Mouse (Mus musculus) lung, embryonic 15.5 days (tissue): ENCODE measurements at regions not wholly inside any gene's neighbourhood (a gene's known extent, or its start where the extent isn't known, plus 50 kb on each side); places are given as distances from the start of the nearest gene placed in this dataset.
"Not testable (repeated sequence)": the region's sequence is repeated elsewhere in the genome, so short reads cannot be mapped to it uniquely, and the experiment has no call there.

Experiments used
- ATAC-seq: fragments of 200-750 bp; cut with Nextera tagmentation; 2 replicates; pipeline ENCODE4 v1.8.0; 2017; ENCODE audit warnings: moderate number of reproducible peaks, borderline replicate concordance; ENCODE audit not compliant: low FRiP score, low TSS enrichment; ENCODE audit errors: extremely low read depth
- H3K27ac ChIP-seq: fragments of 300-500 bp; sonication (generic); 2 replicates; pipeline ENCODE4 v1.5.1; 2015; ENCODE audit warnings: moderate library complexity, mild to moderate bottlenecking, inconsistent platforms
- H3K27me3 ChIP-seq: fragments of 300-500 bp; sonication (generic); 2 replicates; pipeline ENCODE4 v1.6.1; 2015; ENCODE audit warnings: inconsistent platforms
- H3K36me3 ChIP-seq: fragments of 300-500 bp; sonication (generic); 2 replicates; pipeline ENCODE4 v1.6.1; 2015; ENCODE audit warnings: inconsistent platforms
- H3K4me1 ChIP-seq: fragments of 300-500 bp; sonication (generic); 2 replicates; pipeline ENCODE4 v1.6.1; 2015; ENCODE audit warnings: inconsistent platforms
- H3K4me2 ChIP-seq: fragments of 300-500 bp; sonication (generic); 2 replicates; pipeline ENCODE4 v1.6.1; 2015; ENCODE audit warnings: inconsistent platforms, mild to moderate bottlenecking, moderate library complexity
- H3K4me3 ChIP-seq: fragments of 300-500 bp; sonication (generic); 2 replicates; pipeline ENCODE4 v1.5.1; 2015; ENCODE audit warnings: mild to moderate bottlenecking, inconsistent platforms
- H3K9ac ChIP-seq: fragments of 300-500 bp; sonication (generic); 2 replicates; pipeline ENCODE4 v1.6.1; 2015; ENCODE audit warnings: inconsistent platforms
- H3K9me3 ChIP-seq: fragments of 300-500 bp; sonication (generic); 2 replicates; pipeline ENCODE4 v1.6.1; 2016; ENCODE audit warnings: inconsistent platforms
- WGBS: fragments of 180-500 bp; shearing (Covaris S2); methylation state at CpG from one replicate; pipeline ENCODE4 v1.1.7; 2015; 5-methylcytosine and 5-hydroxymethylcytosine counted together

DNA sequence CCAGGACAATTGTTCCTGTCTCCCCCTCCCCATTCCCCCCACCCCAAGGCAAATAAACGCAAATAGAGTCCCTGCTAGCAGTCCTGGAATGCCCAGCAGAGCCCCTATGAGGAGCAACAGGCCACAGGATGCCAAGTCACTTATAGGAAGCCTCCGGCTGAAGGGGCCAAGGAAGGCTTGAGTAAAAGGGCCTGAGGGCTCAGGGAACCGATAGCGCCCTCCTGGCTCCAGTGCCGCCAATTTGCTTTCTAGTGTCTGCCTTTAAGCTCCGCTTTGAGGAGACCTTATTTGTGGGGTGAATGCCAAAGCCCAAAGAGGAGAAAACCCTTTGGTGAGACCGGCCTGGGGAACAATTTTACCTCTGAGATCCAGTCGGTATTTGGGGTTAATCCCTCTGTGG is 156.2 kb upstream of the Hes1 start:
- no peak overlapping the region for H3K4me3 ChIP-seq
- ATAC-seq, result no peak
- no peaks in the 10 kb centered on the region for H3K27me3 ChIP-seq
- 36% methylated on average over 8 of the region's 8 CpGs for WGBS
- H3K9ac ChIP-seq, result no peak overlapping the region
- no peak overlapping the region for H3K4me2 ChIP-seq
- H3K4me1 ChIP-seq, result peaks cover 46% of the 10 kb centered on the region
- H3K36me3 ChIP-seq, result no peaks in the 10 kb centered on the region
- no peaks in the 10 kb centered on the region for H3K9me3 ChIP-seq
- H3K27ac ChIP-seq, result no peak overlapping the region

DNA sequence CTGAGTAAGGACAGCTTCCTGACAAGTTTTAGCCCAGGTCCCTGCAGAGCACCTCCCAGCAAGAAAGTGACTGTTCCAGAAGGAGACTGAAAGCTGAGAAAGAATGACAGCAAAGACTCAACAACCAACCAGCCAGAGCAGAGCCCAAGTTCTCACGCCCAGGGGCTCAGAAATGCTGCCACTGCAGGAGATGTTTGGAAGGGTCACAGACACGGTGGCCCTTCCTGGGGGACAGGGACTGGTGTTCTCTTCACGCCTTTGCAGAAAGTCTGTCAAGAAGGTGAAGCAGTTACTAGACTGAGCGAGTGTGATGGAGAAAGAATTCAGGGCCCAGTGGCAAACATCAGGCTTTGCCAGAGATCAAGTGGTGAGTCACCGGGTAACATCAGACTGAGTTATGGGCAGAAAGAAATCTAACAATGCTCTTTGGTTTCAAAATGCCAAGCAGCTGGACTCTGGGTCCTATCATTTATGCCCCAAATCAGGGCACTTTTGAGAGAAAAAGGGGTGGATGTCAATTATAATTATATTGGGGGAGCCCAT is 154.2 kb upstream of the Hes1 start:
- 43% methylated on average over 5 of the region's 5 CpGs for WGBS
- H3K4me1 ChIP-seq, result peaks cover 34% of the 10 kb centered on the region
- ATAC-seq, result no peak
- no peak overlapping the region for H3K4me2 ChIP-seq
- no peaks in the 10 kb centered on the region for H3K9me3 ChIP-seq
- no peak overlapping the region for H3K9ac ChIP-seq
- no peaks in the 10 kb centered on the region for H3K27me3 ChIP-seq
- H3K27ac ChIP-seq, result 0 out of 2 replicates have a peak overlapping the region, but pooled peaks have one; percentile 16
- no peak overlapping the region for H3K4me3 ChIP-seq
- H3K36me3 ChIP-seq, result no peaks in the 10 kb centered on the region

DNA sequence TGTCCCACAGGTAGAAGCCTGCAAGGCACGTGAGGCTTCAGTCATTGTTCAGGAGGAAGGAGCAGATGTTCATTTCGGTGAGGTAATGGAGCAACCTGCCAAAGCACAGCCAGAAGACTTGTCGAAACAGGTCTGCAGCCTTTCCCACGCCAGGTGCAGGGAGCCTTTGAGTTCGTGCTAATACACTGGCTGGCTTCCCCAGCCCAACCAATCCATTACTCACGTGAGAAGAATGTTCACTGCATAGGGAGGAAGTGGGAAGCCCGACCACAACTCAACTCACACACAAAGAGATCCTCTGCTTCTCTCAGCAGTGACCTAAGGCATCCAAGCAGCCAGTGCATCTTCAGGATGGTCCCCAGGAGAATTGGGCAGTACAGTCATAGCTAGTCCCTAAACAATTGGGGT is 153.0 kb upstream of the Hes1 start:
- Histone ChIP-seq H3K4me3 (no peak overlapping the region), H3K9me3 (no peaks in the 10 kb centered on the region), H3K36me3 (no peaks in the 10 kb centered on the region), H3K27ac (no peak overlapping the region), H3K27me3 (no peaks in the 10 kb centered on the region), H3K4me1 (peaks cover 34% of the 10 kb centered on the region), H3K9ac (no peak overlapping the region), H3K4me2 (no peak overlapping the region)
- 57% methylated on average over 7 of the region's 7 CpGs for WGBS
- ATAC-seq, result no peak

DNA sequence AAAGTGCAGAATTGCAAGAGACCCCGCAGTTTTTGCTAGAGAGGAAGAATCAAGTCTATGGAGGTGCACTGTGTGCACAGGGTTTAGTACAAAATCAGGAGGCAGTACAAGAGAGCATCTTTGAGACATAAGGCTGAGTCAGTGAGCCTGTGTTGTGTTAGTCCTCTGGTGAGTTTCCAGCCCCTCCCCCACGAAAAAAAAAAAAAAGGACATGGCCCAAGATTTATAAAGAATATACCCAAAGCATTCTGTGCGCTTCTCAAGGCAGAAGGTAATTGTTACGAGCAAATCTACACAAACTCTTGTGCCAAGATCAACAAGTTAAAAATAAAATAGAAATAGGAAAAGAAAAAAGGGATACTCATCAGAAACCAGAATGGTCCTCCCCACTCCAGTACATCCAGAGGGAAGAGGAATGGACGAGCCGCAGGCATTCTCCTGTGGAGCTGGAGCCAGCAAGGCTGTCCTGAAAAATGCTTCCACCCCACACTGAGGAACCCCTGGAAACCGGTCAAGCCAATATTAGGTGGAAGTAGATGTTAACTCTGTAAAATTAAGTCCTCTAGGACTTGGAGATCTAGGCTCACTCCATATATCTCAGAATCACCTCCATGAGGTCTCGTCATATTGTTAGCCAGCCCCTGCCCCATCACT is 150.7 kb upstream of the Hes1 start:
- ATAC-seq, result no peak
- H3K4me3 ChIP-seq, result no peak overlapping the region
- H3K4me1 ChIP-seq, result peaks cover 13% of the 10 kb centered on the region; the same call in 1 of the 2 replicates
- H3K27me3 ChIP-seq, result no peaks in the 10 kb centered on the region
- H3K9ac ChIP-seq, result no peak overlapping the region
- H3K4me2 ChIP-seq, result no peak overlapping the region
- 62% methylated on average over 8 of the region's 8 CpGs for WGBS
- H3K9me3 ChIP-seq, result no peaks in the 10 kb centered on the region
- no peak overlapping the region for H3K27ac ChIP-seq
- H3K36me3 ChIP-seq, result no peaks in the 10 kb centered on the region

DNA sequence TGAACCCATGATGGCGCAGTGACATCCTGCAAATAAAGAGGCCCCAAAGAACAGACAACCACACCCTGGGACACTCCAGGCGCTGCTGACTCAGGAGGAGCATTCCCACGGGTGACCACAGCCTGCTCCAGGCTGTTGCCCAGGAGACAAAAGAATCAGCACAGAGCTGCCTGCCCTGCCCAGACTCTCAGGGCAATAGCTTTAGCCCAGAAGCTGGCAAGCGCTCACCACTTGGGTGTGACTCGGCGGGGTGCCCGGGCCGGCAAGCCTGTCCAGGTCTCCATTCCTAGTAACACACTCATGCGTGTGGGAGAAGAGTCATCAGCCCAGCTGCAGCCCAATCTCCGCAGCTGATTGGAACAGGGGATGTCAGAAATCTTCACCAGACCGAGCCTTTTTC is 148.8 kb upstream of the Hes1 start:
- Histone ChIP-seq H3K4me2 (no peak overlapping the region), H3K4me3 (no peak overlapping the region), H3K9me3 (no peaks in the 10 kb centered on the region), H3K27ac (no peak overlapping the region), H3K36me3 (no peaks in the 10 kb centered on the region), H3K9ac (no peak overlapping the region), H3K4me1 (0 out of 2 replicates have a peak, but pooled peaks cover 4% of the 10 kb centered on the region), H3K27me3 (no peaks in the 10 kb centered on the region)
- peak; percentile 25; the same call in 1 of the 2 replicates for ATAC-seq
- 56% methylated on average over 11 of the region's 11 CpGs for WGBS

DNA sequence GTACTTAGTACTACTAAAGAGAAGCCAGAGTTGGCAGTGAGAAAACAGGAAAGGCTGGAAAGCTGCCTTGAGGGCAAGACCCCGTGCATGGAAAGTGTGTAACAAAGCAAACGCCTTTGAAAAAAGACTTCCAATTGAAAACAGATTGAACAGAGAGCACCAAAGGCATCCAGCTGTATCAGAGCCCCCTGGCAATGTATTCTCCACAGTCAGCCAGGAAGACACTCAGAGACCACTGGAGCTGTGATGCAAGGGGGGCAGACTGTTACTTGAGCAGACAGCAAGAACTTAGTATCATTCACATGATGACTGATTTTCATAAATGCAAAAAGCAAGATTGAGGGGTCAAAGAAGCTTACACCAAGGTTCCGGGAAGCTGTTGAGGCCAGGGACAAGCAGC is 146.2 kb upstream of the Hes1 start:
- H3K4me3 ChIP-seq, result no peak overlapping the region
- H3K27me3 ChIP-seq, result no peaks in the 10 kb centered on the region
- no peak overlapping the region for H3K9ac ChIP-seq
- no peak for ATAC-seq
- H3K36me3 ChIP-seq, result no peaks in the 10 kb centered on the region
- H3K9me3 ChIP-seq, result no peaks in the 10 kb centered on the region
- H3K27ac ChIP-seq, result no peak overlapping the region
- H3K4me2 ChIP-seq, result no peak overlapping the region
- 0 out of 2 replicates have a peak, but pooled peaks cover 3% of the 10 kb centered on the region for H3K4me1 ChIP-seq
- 52% methylated on average over 3 of the region's 3 CpGs for WGBS

DNA sequence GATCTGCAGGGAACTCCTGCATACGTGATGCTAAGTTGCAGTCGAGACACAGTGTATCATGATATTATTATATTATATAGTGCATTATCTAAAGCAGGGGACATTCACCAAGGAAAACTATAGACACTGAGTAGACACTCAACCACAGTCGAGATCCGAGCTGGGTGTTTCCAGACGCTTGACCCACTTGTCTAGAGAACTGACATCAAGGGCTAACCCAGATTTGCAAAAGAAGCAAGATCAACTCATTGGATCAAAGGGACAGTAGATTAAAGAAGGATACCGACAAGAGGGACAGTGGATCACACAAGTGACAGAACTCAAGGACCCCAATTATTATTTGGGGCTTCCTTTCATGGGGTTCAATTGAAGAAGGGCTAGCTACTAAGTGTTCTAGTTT is 145.8 kb upstream of the Hes1 start:
- H3K4me1 ChIP-seq, result 0 out of 2 replicates have a peak, but pooled peaks cover 3% of the 10 kb centered on the region
- no peak overlapping the region for H3K9ac ChIP-seq
- no peak overlapping the region for H3K4me3 ChIP-seq
- 81% methylated on average over 6 of the region's 6 CpGs for WGBS
- H3K27ac ChIP-seq, result no peak overlapping the region
- no peaks in the 10 kb centered on the region for H3K9me3 ChIP-seq
- H3K36me3 ChIP-seq, result no peaks in the 10 kb centered on the region
- no peak overlapping the region for H3K4me2 ChIP-seq
- H3K27me3 ChIP-seq, result no peaks in the 10 kb centered on the region
- no peak for ATAC-seq

DNA sequence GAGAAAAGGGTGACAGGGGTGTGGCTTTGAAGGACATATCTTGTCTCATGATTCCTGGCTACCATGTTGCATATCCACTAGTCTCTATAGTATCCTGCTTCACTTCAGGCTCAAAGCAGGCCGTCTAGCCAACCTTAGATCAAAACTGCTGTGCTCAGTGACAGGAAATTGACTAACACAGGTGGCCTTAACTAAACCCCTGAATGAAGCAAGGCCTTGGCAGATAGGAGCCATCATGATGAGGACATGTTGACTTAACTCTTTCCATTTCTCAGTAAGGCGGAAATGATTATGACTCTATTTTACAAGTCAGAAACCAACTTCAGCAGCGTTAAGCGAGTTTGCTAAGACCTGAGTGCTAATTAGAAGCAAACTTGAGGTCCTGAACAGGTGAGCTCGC is 143.2 kb upstream of the Hes1 start:
- no peaks in the 10 kb centered on the region for H3K4me1 ChIP-seq
- WGBS, result 62% methylated on average over 5 of the region's 5 CpGs
- H3K27me3 ChIP-seq, result no peaks in the 10 kb centered on the region
- H3K9me3 ChIP-seq, result no peaks in the 10 kb centered on the region
- no peak overlapping the region for H3K4me2 ChIP-seq
- H3K9ac ChIP-seq, result no peak overlapping the region
- no peaks in the 10 kb centered on the region for H3K36me3 ChIP-seq
- no peak overlapping the region for H3K4me3 ChIP-seq
- no peak overlapping the region for H3K27ac ChIP-seq
- no peak for ATAC-seq

DNA sequence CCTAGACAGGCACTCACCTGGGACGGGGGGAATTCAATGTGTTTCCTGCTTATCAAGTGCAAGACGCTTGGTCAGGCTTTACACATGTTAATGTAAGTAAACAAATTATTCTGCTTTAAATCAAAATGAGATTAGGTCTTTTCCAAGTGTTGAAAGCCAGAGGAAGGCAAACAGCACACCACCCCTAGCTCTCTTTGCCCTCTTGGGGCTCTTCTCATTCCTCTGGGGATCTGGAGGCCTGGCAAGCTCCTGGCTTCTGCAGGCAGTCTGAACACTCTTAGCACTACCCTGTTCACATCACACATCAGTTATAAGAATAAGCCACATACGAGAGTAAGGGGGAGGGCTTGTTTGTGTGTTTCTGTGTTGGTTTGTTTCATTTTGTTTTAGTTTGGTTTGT is 142.8 kb upstream of the Hes1 start:
- H3K9me3 ChIP-seq, result no peaks in the 10 kb centered on the region
- 40% methylated on average over 3 of the region's 3 CpGs for WGBS
- ATAC-seq, result no peak
- H3K4me2 ChIP-seq, result no peak overlapping the region
- no peaks in the 10 kb centered on the region for H3K36me3 ChIP-seq
- no peaks in the 10 kb centered on the region for H3K27me3 ChIP-seq
- H3K4me1 ChIP-seq, result no peaks in the 10 kb centered on the region
- H3K4me3 ChIP-seq, result no peak overlapping the region
- no peak overlapping the region for H3K9ac ChIP-seq
- no peak overlapping the region for H3K27ac ChIP-seq

DNA sequence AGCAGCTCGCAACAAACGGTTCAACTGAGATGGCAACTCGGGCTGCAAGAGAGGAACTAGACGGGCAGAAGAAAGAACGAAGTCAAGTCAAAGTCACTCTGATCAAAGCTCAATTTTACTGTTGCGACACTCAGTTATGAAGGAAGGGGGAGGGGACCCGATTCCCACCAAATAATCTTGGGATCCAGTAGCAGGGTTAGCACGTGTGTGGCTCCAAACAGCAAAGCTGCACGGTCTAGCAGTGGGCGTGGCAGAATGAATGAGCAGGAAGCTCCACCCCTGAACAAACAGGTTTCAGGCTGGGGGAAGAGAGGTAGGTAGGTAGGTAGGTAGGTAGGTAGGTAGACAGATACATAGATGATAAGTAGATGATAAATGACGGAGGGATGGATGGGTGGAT is 136.9 kb upstream of the Hes1 start:
- H3K4me1 ChIP-seq, H3K4me2 ChIP-seq, H3K4me3 ChIP-seq, H3K9me3 ChIP-seq, H3K9ac ChIP-seq, H3K27ac ChIP-seq, H3K36me3 ChIP-seq, H3K27me3 ChIP-seq, ATAC-seq: not testable (repeated sequence)
- WGBS, result 86% methylated on average over 11 of the region's 11 CpGs

DNA sequence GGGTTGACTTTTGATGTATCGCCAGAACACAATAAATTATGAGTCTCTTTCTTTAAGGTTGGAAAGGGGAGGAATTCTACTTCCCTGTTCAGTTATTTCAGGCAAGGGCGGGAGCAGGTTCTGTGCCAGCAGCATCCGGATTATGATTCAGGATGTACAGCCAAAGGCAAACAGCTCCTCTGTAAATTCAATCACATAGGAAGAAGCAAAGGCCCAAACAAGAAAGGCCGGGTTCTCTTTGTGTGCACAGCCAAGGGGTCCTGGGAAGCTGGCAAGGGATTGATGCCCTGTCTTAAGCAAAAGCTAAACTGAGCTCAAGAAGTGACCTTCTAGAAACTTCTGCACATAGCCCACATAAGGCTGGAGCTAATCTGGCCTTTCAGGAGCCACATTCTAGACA is 135.9 kb upstream of the Hes1 start:
- no peak for ATAC-seq
- Histone ChIP-seq H3K27ac (no peak overlapping the region), H3K4me2 (no peak overlapping the region), H3K9me3 (no peaks in the 10 kb centered on the region), H3K4me1 (no peaks in the 10 kb centered on the region), H3K4me3 (no peak overlapping the region), H3K36me3 (no peaks in the 10 kb centered on the region), H3K27me3 (no peaks in the 10 kb centered on the region), H3K9ac (no peak overlapping the region)
- WGBS, result 89% methylated on average over 4 of the region's 4 CpGs

DNA sequence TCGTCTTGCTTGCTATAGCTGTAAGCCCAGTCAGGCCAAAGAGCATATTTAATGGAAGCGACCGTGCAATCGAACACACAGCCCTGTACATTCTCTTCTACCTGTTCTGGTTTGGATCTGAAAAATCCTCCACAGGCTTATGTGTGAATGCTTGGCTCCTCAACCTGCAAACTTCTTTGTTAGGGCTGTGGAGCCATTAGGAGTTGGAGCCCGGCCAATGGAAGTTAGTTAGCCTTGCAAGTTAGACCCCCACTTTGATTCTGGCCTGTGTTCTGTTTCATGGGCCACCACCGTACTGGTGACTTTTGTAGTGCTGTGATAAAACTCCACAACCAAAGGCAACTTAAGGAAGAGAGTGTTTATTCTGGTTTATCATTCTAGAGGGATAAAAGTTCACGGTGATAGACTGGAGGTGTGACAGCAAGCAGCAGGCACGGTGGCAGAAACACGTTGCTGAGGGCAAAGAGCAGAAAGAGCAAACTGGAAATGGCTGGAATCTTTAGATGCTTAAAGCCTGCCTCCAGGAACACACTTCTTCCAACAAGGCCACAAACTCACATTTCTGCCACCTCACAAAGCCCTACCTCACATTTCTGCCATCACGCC is 132.3 kb upstream of the Hes1 start:
- no peak for ATAC-seq
- Histone ChIP-seq H3K4me3 (no peak overlapping the region), H3K36me3 (no peaks in the 10 kb centered on the region), H3K9me3 (no peaks in the 10 kb centered on the region), H3K4me1 (no peaks in the 10 kb centered on the region), H3K9ac (no peak overlapping the region), H3K4me2 (no peak overlapping the region), H3K27ac (no peak overlapping the region), H3K27me3 (no peaks in the 10 kb centered on the region)
- 63% methylated on average over 10 of the region's 10 CpGs for WGBS
